Mouse (Mus musculus): ENCODE measurements around the gene Cypt12. TPM values are rescaled to one million over a fixed set of nuclear protein-coding genes. Genes with fewer than 3 reads are reported as not detected.

Gene Cypt12
- polyA plus RNA-seq (2012; rRNA removed), result not detected in 2 replicates

DNA sequence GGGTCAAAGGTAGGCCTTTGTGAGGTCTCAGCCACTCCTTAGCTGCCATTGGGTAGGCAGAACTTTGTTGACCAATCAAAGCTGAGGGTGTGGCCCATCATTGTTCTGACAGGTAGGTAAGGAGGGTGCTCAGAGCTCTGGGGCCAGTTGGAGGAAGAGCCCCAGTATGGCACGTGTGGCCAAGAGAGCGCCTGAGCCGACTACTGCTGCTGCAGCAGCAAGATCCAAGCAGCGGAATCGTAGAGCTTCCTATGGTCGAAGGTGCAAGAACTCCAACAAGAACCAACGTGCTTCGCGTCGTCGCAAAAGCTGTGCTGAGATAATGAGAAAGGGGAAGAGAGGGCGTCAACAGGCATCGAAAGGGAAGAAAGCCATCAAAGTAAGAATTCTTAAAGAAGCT is at the start of gene Cypt12:
TSS of gene Cypt12 (plus strand) at position 112 of the 400 bp plus-strand sequence.
- Histone ChIP-seq H3K4me3 (ENCODE audit: insufficient read depth, low read length) (no peak within 1 kb of the TSS), H3K27ac (ENCODE audit: insufficient read depth, low read length) (no peak within 1 kb of the TSS), H3K4me1 (ENCODE audit: control insufficient read depth, insufficient read depth, low read length) (no peaks in the 10 kb centered on the region)
- TF ChIP-seq CTCF (IDR thresholded peaks at IDR 0.05; ENCODE audit: extremely low read depth, insufficient read depth, low read length) (no peak), POLR2A (IDR thresholded peaks at IDR 0.05; ENCODE audit: extremely low read depth, insufficient read depth, low read length) (no peak)

DNA sequence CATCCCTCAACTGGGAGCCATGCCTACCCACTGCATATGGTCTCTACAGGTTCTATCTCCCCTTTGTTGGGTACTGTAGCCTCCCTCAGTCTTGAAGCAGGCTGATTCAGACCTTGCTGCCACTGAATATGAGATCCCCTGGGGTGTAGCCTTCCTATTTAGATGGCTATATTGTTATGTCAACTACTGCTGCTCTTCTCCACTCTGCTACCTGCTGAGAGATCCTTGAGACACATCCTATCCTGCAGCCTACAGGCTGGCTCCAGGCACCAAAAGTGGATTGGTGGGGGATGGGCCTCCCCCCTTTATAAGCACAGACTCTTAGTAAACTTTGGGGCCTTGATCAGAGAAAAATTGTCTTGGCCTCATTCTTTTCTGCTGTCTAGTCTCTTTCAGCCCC is 34.4 kb upstream of the Cypt12 start:
- H3K4me1 ChIP-seq (ENCODE audit: control insufficient read depth, insufficient read depth, low read length), result no peaks in the 10 kb centered on the region
- H3K4me3 ChIP-seq (ENCODE audit: insufficient read depth, low read length), result no peak overlapping the region
- no peak for TF ChIP-seq POLR2A (IDR thresholded peaks at IDR 0.05; ENCODE audit: extremely low read depth, insufficient read depth, low read length)
- no peak for TF ChIP-seq CTCF (IDR thresholded peaks at IDR 0.05; ENCODE audit: extremely low read depth, insufficient read depth, low read length)
- no peak overlapping the region for H3K27ac ChIP-seq (ENCODE audit: insufficient read depth, low read length)

DNA sequence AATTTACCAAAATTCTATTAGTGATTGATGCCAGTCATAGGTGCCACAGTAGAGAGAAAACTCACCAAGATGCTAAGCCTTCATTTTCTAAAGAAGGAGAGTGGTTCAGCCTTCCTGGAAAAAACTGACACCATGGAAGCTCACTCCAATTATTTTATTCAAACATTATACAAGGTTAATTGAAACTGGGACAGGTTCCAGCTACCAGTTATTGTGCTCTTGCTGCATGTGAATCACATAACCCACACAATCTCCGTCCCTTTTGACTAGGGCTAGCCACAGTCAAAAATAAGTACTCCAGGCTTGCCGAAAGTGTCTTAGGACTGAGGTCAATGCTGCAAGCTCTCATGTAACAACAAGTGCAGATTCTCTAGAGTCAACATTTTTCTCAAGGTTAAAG is 8.0 kb upstream of the Cypt12 start:
- Histone ChIP-seq H3K27ac (ENCODE audit: insufficient read depth, low read length) (no peak overlapping the region), H3K4me1 (ENCODE audit: control insufficient read depth, insufficient read depth, low read length) (no peaks in the 10 kb centered on the region), H3K4me3 (ENCODE audit: insufficient read depth, low read length) (no peak overlapping the region)
- TF ChIP-seq CTCF (IDR thresholded peaks at IDR 0.05; ENCODE audit: extremely low read depth, insufficient read depth, low read length), result no peak
- no peak for TF ChIP-seq POLR2A (IDR thresholded peaks at IDR 0.05; ENCODE audit: extremely low read depth, insufficient read depth, low read length)
